Mouse (Mus musculus) brown adipose tissue, adult 24 weeks (tissue): Measurements from ENCODE around the gene Abo. TPM values are rescaled to one million over a fixed set of nuclear protein-coding genes. Genes with fewer than 3 reads are reported as not detected.
A peak's percentile ranks its signal among the peaks of the same experiment; 100 is the strongest.

Source experiments
- H3K27ac ChIP-seq: fragments of 200-500 bp; replicated peaks from 2 replicates; pipeline ENCODE4 v1.5.1; 2012; ENCODE audit warnings: low read depth, mild to moderate bottlenecking, low read length
- H3K4me1 ChIP-seq: fragments of 200-500 bp; 2 replicates; pipeline ENCODE4 v1.6.1; 2012; ENCODE audit warnings: low read length, mixed read lengths; ENCODE audit not compliant: control insufficient read depth, insufficient read depth, insufficient read length
- H3K4me3 ChIP-seq: fragments of 200-500 bp; 2 replicates; pipeline ENCODE4 v1.5.1; 2012; ENCODE audit warnings: low read depth, mild to moderate bottlenecking, low read length, moderate library complexity; ENCODE audit not compliant: insufficient read depth
- polyA plus RNA-seq: library from polyadenylated mRNA; stranded (reverse); fragments of >200 nt; gene quantifications from 2 replicates; pipeline ENCODE4 v1.2.4, GENCODE M21; 2012; ENCODE audit not compliant: missing spikeins, insufficient read depth, insufficient read length

The Abo gene
- polyA plus RNA-seq: not detected in 2 replicates

DNA sequence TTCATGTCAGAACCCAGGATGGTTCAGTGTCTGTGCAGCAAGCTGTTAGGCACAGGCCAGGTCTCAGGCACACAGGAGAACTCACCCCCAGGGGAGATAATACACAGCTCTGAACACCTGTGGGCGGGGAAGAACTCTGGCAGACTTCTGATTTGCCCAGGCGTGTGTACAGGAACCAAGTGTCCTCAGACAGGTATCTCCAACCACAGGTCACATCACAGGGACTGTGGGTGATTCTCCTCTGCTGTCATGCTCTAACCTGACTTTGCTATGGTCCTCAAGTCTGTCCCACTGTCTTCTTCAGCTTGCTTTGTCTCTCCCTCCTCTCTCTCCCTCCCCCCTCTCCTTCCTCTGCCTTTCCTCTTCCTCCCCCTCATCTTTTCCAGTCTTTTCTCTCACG is at the start of gene Abo:
TSS of gene Abo (minus strand) at position 101 of the 400 bp plus-strand sequence.
- Histone ChIP-seq H3K4me1 (no peaks in the 10 kb centered on the region), H3K27ac (no peak within 1 kb of the TSS), H3K4me3 (no peak within 1 kb of the TSS)

GRCm38 (mm10) chr2:26914148-26914941 is 49.6 kb upstream of the Abo start:
- Histone ChIP-seq H3K27ac (no peak overlapping the region), H3K4me3 (no peak overlapping the region), H3K4me1 (peaks cover 15% of the 10 kb centered on the region)

DNA sequence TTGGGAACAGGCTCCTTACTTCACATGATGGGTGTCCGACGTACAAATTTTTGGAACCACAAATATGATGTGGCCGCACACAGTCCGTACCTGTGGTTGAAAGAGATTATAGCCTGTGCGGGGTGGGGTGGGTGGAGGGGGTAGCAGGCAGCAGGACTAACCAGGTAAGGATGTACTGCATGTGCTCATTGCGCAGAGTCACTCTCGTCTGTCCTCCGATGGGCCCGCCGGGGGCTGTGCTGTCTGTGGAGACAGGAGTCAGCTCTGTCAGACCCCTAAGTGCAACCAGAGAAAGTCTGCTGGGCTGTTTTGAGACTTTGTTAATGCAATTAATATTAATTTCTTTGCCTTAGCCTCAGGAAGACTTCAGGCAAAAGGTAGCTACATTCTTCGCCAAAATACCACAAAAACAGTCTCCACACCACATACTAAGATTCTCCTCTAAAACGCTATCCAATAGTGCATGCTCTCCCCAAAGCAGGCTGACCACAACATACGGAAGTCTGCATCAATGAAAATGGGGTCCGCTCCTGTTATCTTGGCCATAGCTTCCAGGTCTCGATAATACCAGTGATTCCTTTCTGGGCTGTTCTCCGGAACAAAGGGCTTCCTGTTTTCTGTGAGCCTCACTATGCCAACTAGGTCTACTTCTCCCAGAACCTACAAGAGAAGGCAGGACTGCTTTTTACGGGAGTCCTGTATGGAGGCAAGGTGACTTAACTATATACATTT is 48.8 kb upstream of the Abo start:
- Histone ChIP-seq H3K4me1 (peaks cover 22% of the 10 kb centered on the region), H3K4me3 (no peak overlapping the region), H3K27ac (no peak overlapping the region)

- Histone ChIP-seq H3K27ac (no peak overlapping the region), H3K4me3 (peak overlapping the region; percentile 87), H3K4me1 (peaks cover 23% of the 10 kb centered on the region)
These were observed 47.5 kb upstream of the Abo start for GRCm38 (mm10) chr2:26912253-26912770.

DNA sequence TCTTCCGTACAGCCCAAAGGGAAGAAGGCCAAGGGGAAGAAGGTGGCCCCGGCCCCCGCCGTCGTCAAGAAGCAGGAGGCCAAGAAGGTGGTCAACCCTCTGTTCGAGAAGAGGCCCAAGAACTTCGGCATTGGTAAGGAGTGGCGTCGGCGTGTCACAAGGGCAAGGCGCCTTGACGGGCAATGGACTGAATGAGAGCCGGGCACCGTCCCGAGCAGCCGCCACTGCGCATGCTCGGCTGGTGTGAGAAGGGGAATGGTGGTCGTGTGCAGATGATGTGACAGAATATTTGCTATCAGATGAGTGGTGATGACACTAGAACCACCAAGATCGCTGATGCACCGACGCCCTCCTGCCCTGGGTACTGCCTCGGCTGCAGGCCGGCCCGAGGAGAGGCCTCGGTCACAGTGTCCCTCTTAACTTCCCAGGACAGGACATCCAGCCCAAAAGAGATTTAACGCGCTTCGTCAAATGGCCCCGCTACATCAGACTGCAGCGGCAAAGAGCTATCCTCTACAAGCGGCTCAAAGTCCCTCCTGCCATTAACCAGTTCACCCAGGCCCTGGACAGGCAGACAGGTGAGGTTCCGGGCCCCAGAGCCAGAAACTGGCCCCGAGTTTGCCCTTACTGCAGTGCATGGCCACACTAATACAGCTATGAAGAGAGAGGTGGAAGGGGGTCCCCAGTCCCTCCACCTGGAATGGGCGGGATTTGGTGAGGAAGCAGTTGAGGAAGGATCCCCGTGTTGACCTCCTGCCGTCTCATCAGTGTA is 46.4 kb upstream of the Abo start:
- Histone ChIP-seq H3K4me1 (peaks cover 19% of the 10 kb centered on the region), H3K27ac (peak overlapping the region; percentile 62), H3K4me3 (peak overlapping the region; percentile 87)

GRCm38 (mm10) chr2:26910124-26910993 is 45.6 kb upstream of the Abo start, which contains the start of the genes Med22 and Rpl7a:
Gene Med22, minus strand, starts transcription at chr2:26910677.
Gene Rpl7a, plus strand, starts transcription at chr2:26910764.
- Histone ChIP-seq H3K27ac (peak within 1 kb of the TSS; percentile 62), H3K4me3 (peak within 1 kb of the TSS; percentile 87), H3K4me1 (peaks cover 17% of the 10 kb centered on the region)

GRCm38 (mm10) chr2:26909387-26909784 is 44.6 kb upstream of the Abo start:
- peaks cover 15% of the 10 kb centered on the region for H3K4me1 ChIP-seq
- peak overlapping the region; percentile 86 for H3K4me3 ChIP-seq
- H3K27ac ChIP-seq: no peak overlapping the region

- no peak overlapping the region for H3K27ac ChIP-seq
- peaks cover 16% of the 10 kb centered on the region for H3K4me1 ChIP-seq
- H3K4me3 ChIP-seq: no peak overlapping the region
These were observed 44.1 kb upstream of the Abo start for GRCm38 (mm10) chr2:26908710-26909386.

- no peak overlapping the region for H3K27ac ChIP-seq
- H3K4me3 ChIP-seq: no peak overlapping the region
- peaks cover 18% of the 10 kb centered on the region for H3K4me1 ChIP-seq
These were observed 42.3 kb upstream of the Abo start for GRCm38 (mm10) chr2:26907109-26907508.

- Histone ChIP-seq H3K27ac (no peak overlapping the region), H3K4me3 (no peak overlapping the region), H3K4me1 (peaks cover 17% of the 10 kb centered on the region)
These were observed 41.7 kb upstream of the Abo start for GRCm38 (mm10) chr2:26906431-26906830.

- H3K4me1 ChIP-seq: peaks cover 17% of the 10 kb centered on the region
- no peak overlapping the region for H3K27ac ChIP-seq
These were observed 41.2 kb upstream of the Abo start for GRCm38 (mm10) chr2:26905936-26906335.

GRCm38 (mm10) chr2:26903311-26903710 is 38.5 kb upstream of the Abo start:
- peak overlapping the region; percentile 94 for H3K4me3 ChIP-seq
- peak overlapping the region; percentile 85 for H3K27ac ChIP-seq
- H3K4me1 ChIP-seq: peaks cover 8% of the 10 kb centered on the region

More at GRCm38 (mm10) chr2:26905936-26906335, 41.2 kb upstream of the Abo start:
- H3K4me3 ChIP-seq: no peak overlapping the region

DNA sequence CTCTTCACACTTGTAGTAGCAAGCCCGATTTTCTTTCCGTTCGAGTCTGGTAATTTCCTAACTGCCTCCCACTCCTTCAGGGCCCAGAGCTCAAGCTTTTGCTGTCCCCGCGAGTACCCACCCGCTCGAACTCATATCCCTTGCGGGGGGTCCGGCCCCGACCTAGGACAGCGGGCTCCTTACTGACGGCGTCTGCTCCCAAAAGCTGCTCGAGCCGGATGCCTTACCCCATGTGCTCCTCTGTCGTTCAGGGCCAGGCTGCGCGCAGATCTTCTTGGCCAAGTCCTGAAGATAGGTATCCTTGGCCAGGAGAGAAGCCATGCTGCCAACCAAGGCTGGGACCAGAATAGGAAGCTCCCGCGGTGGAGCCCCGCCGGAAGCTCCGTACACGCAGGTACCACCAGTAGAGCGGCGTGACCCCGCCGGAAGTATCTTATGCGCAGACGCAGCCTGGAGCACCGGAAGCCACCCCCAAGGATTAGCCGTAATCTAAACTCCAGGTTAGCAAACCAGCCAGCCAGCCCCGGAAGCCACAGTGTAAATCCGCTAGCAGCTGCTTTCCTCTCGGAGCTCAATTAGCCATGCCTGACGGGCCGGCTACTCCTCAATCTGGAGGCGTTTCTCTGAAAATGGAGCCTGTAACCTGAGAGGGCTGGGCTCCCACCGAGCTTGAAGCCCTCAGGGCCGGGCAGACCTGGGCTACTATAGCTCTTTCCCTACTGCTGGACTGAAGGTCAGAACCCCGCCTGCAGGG is 37.9 kb upstream of the Abo start, which contains the start of gene Surf6:
TSS of gene Surf6 (minus strand) at position 413 of the 754 bp plus-strand sequence.
- H3K27ac ChIP-seq: peak within 1 kb of the TSS; percentile 85
- peaks cover 8% of the 10 kb centered on the region for H3K4me1 ChIP-seq
- H3K4me3 ChIP-seq: peak within 1 kb of the TSS; percentile 94
